Mouse (Mus musculus) right cerebral cortex, postnatal 10 days (tissue): Measurements from ENCODE around the gene Grm8.
"Not testable (repeated sequence)": the region's sequence is repeated elsewhere in the genome, so short reads cannot be mapped to it uniquely, and the experiment has no call there.

Experiments
- DNase-seq, 2 experiments: peaks; one replicate each; pipeline ENCODE4 v3.0.0; 2021; ENCODE audit warnings: low spot score in 2 of 2

The Grm8 gene

DNA sequence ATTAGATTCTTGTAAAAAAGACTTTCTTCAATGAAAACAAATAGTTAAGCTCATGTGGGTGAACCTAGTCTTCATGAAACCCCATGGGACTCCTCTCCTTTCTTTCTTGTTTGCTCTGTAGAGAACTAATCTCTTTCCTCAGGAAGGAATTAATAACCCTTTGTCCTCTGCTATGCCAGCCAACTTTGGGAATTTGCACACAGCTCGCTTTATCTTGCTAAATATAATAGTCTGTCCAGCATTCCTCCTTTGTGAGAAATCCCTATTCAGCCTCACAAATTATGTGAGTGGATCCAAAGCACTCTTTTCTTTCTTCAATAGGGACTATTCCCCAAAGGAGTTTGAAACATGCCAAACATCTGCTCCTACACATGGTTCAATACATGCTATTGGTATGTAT lies 285.3 kb downstream of the Grm8 start:
- DNase-seq, result no peak

DNA sequence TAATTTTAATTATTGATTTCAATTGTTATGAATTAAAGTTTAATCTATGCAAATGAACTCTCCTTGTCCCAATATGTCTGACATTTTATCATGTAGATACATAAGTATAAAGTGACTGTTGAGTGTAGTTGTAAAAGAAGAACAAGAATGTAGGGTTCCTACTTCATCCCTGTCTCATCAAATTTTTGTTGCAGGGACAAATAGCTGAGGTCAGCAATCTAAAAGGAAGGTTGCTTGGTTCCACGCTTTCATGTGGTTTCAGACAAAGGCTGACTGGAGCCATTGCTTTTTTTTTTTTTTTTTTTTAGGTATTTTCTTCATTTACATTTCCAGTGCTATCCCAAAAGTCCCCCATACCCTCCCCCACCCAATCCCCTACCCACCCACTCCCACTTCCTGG lies 298.8 kb downstream of the Grm8 start:
- DNase-seq, result no peak

DNA sequence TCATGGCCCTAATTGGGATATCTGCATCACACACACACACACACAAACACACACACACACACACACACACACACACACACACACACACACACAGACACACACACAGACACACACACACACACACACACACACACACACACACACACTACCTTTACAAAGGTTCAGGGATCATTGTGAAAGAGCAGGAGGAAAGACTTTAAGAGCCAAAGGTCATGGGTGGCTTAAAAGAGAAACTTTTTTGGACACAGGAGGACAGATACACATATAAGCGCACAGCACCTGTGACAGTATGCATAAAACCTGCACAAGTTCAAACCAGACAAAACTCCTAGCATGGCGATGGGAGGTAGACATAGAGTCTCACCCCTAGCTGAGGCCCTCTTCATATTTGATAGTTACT lies 315.2 kb downstream of the Grm8 start:
- DNase-seq, result not testable (repeated sequence)

DNA sequence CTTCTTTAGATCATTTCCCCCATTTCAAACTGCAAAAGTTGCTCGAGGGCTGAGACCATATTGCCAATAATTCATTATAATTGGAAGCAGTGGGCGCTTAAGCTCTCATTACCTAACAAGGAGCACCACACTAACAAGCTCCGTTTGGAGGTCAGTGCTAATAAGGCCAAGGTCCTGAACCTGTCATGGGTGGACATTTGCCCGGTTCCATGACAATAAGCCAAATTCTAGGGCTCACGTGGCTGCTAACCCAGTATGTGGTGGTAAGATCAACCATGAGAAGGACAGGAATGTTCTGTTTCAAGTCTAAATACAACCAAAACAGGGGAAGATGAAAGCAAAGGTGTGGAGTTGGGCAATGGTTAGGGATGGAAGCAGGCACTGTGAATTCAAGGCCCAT lies 322.2 kb downstream of the Grm8 start:
- DNase-seq, result no peak

DNA sequence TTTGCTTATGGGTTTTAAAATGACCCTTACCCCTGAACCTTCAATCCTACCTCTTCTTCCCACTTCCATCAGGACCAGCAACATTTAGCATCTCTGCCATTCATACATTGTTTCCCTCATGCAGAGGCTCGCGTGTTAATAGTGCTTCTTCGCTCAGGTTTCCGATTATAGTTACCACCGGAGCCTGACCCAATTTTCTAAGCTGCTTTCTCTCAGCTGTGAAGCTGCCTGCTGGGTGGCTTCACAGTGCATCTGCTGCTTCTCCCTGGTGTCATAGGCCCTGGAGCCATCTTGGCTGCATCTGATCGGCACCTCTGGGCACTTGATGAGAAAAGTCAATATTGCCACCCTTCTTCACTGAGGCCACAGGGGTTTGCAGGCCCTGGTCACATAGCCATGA lies 325.0 kb downstream of the Grm8 start:
- DNase-seq, result peak in 1 of 2 experiments; percentile 23

DNA sequence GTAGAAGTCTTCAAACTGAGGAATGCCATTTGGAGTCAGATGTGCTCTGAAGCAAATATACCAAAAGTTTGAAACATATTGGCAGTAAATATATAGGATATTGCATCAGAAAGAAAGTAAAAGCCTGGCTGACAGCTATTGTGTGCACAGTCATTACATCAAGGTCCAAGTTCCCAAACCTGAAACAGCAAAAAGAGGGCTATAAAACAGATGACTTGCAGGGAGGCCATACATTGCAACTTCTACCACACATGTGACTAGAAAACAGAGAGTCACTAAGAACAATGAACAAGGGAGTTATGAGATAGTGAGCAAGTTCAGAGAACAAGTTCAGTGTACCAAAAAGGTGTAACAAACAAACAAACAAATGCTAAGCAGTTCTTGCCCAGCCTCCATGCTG lies 328.2 kb downstream of the Grm8 start:
- no peak for DNase-seq

- DNase-seq, result no peak
Measured at GRCm38 (mm10) chr6:27800881-27801572, 334.0 kb downstream of the Grm8 start.

GRCm38 (mm10) chr6:27798735-27799134 lies 336.2 kb downstream of the Grm8 start:
- no peak for DNase-seq

DNA sequence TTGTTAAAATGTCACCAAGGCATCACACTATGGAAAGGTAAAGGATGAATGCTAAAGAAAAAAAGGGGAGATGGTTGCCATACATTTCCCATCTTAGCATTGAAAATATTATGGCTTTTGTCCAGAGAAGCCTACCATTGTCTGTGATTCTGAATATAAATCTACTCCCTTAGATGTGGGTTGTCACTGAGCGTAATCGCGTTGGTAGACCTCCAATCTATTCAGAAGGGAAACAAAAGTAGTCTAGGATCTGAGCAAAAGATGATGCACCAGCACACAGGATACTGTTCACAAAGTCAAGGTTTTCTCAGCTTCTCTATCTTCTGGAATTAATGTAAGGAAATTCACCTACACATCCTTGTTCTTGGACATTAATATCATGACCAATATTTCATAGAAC lies 345.4 kb downstream of the Grm8 start:
- no peak for DNase-seq

GRCm38 (mm10) chr6:27789151-27789550 lies 345.8 kb downstream of the Grm8 start:
- peak in 1 of 2 experiments; percentile 48 for DNase-seq

- DNase-seq, result no peak
Measured at GRCm38 (mm10) chr6:27782251-27782650, 352.7 kb downstream of the Grm8 start.

DNA sequence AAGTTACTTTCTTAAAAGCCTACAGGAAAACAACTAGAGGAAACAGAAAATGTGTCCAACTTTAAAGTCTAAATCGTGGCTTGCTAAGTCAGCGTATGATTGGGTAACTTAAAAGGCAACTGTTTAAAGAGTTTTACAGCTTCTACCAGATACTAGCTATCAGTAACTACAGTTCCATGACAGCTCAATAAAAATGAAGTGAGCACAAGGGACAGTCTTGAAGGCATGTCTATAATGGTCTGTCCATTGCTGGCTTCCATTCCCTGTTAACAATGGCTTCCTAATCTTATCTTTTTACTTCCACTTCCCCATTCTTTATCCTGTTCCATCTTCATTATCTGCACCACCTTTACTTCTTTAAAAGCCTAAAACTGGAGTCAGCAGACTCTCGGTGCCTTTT lies 353.6 kb downstream of the Grm8 start:
- DNase-seq, result no peak

- no peak for DNase-seq
Measured at GRCm38 (mm10) chr6:27775646-27776271, 359.2 kb downstream of the Grm8 start.

DNA sequence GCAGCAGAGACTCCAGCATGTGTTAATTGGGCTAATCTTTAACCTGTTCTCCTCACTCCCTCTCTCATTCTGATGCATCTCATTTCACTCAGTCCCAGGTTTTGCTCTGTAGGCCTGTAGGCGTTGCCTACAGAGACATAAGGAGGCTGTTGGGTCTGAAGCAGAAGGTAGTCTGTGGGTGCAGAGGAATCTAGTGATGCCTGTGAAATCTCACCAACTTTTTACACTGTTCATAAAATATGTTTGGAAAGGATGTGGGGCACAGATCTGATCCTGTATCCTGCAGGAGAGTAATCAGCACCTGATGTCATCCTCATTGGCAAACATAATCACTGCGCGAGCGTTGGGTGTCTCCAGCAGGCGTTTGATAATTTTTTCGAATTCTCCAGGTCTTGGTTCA lies 372.9 kb downstream of the Grm8 start:
- DNase-seq, result no peak

DNA sequence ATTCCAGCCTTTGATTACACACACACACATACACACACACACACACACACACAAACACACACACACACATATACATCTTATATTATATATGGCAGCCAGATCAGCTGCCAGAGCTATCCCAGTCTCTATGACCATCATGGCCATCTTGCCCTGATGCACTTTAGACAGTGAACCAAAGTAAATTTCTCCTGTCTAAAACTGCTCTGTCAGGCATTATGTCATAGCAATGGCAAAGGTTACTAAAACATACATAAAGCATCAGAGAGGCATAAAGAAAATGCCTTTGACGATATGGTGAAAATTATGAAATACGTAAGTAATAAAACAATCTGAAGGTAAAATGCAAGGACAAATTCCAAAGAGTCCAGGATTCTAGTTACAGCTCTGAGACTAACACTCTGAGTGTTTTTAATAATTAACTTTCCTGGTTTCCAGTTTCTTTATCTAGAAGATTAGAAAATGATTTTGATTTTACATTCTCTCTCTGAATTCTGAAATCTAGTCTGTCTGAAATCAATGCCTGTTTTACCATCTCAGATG lies 381.6 kb downstream of the Grm8 start:
- DNase-seq, result no peak

GRCm38 (mm10) chr6:27746493-27746892 lies 388.5 kb downstream of the Grm8 start:
- no peak for DNase-seq

GRCm38 (mm10) chr6:27745693-27746451 lies 389.1 kb downstream of the Grm8 start:
- DNase-seq, result no peak

DNA sequence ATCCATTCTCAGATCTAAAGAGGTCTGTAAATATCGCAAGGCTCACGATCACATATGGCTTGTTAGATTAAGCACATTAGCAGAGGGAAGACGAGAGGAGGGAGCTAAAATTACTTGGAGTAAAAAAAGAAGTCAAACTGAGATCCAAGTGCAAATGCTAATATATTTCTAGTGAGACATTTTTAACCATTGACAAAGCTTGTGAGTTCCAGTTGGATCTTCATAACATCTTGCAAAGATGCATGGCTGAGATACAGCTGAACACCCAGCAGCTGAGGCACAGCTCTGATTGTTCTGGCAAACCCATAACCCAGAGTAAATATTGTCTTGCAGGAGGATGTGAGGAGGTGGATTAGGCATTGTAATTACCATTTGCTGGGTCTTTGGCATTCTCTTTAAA lies 445.6 kb downstream of the Grm8 start:
- peak; percentile 34 to 67 for DNase-seq

- no peak for DNase-seq
Measured at GRCm38 (mm10) chr6:27661747-27662435, 473.1 kb downstream of the Grm8 start.

DNA sequence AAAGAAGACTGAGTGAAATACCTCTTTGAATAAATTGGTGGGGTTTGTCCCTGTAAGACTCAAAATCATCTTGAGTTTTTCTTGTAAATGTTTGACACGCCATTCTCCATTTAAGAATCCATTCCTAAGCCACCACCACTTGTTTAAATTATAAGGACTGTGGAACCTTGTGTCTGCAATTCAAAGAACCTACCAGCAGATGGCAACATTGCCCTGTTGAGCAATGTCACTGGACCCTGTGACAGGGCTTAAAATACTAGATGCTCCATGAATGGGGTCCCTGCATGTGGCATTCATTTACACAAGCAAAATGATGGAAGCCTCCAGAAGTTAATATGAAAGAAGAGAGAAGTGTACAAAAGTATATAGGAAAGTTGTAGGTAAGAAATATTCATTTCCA lies 477.5 kb downstream of the Grm8 start:
- DNase-seq, result peak; percentile 44 to 63

DNA sequence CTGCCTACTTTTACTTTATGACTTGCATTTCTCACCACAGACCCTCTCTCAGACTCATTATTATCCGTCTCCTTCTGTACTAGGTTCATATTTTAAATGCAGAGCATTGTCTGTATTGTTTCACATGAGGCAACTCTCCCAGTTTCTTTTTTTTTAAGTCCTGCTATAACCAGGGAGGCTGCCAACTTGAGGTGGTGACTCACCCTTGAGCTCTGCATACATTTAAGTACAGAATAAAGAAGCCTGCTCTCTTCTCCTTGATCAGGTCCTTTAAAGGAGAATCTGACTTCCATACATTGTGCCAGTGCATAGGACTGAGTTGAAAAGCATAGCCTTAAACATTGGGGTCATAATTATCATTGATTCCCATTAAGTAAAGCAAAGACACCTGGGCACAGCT lies 488.5 kb downstream of the Grm8 start:
- DNase-seq, result peak in 1 of 2 experiments; percentile 28

DNA sequence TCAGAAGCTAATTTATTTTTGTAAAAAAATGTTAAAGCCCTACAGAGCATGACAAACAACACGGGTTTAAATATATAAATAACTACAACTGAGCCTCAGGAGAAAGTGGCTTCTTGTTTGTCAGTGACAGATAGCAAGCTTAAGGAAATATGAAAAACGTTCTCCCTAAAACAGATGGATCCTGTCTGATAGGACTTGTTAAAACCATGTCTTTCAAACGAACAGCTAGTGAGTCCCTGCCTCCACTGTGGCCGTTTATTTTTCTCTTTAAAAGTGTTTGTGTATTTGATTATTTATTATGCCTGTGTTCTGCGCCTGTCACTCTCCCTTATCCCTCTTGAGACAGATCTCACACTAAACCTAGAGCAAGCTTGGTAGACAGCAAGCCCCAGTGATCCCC lies 489.9 kb downstream of the Grm8 start:
- DNase-seq, result no peak
